Mouse (Mus musculus): ENCODE measurements around the gene Exosc2.
A peak's percentile ranks its signal among the peaks of the same experiment; 100 is the strongest.
"Not testable (repeated sequence)": the region's sequence is repeated elsewhere in the genome, so short reads cannot be mapped to it uniquely, and the experiment has no call there.

Gene Exosc2

DNA sequence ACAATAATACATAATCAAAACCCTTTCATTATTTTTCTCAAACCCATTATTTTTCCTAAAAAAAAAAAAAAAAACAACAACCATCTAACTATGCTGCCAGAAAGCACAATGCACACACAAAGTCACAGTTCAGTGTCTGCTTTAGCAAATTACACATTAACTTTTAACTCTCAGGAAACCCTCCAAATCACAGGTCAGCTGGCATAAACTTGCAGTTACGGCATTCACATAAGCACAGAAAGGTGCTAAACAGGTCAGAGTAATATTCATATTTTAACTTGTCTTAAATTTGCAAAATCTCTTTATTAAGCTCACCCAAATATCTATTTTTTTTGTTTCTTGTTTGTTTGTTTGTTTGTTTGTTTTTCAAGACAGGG is 6.7 kb upstream of the Exosc2 start:
- DNase-seq (ENCODE audit: low read depth in 1 of 2, low spot score in 2 of 2) = no peak

DNA sequence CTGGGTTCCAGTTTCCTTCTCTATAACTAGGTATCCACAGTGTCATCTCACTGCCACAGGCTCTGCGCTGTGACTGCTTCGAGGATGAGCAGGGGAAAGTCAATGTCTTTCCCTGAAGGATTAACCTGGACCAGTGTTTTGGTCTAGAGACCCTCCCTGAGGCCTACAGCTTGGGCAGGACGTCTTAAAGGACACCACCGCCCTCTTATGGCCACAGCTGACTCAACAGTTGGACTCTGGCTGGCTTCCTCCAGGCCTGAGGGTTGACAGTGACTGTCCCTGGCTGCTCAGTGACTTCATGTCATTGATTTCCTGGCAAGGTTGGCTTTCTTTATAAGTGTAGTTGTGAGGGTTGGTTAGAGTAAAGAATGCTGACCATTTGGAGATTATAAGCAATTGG is 3.2 kb upstream of the Exosc2 start:
- no peak for DNase-seq (ENCODE audit: low read depth in 1 of 2, low spot score in 2 of 2)

DNA sequence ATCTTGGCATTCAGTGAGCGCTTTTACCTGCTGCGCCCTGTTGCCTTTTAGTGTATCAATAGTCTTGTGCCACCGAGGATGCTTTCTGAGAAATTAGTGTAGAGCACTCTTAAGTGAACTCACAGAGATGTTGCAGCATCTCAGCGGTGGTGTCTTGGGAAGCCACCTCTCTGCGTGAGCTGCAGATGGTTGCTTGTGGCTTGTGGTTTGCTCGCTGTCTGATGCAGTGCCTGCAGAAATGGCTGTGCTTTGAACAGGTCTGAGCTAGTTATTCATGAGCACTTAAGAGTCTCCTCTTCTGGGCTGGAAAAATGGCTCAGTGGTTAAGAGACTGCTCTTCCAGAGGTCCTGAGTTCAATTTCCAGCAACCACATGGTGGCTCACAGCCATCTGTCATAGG is 8.1 kb downstream of the Exosc2 start:
- no peak for DNase-seq (ENCODE audit: low read depth in 1 of 2, low spot score in 2 of 2)

DNA sequence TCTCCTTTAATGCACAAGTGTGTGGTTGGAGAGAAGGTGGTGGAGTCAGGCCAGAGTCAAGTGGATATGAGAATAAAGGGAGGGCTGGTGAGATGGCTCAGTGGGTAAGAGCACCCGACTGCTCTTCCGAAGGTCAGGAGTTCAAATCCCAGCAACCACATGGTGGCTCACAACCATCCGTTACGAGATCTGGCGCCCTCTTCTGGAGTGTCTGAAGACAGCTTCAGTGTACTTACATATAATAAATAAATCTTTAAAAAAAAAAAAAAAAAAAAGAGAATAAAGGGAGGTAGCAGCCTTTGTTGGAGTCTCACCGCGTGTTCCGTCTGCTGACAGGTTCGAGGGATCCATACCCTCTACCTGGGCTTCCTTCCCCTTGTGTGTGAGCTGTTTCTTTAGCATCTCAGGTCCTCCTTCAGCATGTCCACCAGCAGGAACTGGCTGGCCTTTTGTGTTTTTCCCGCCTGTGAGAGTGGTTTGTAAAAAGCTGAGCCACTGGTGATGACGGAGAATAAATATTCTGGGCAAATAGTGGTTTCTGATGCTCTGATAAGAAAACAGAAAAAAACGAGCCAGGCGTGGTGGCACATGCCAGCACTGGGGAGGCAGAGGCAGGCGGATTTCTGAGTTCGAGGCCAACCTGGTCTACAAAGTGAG is 10.7 kb downstream of the Exosc2 start:
- not testable (repeated sequence) for DNase-seq (ENCODE audit: low read depth in 1 of 2, low spot score in 2 of 2)

GRCm38 (mm10) chr2:31681731-31682235 is 11.3 kb downstream of the Exosc2 start:
- DNase-seq (ENCODE audit: low read depth in 1 of 2, low spot score in 2 of 2) = no peak

DNA sequence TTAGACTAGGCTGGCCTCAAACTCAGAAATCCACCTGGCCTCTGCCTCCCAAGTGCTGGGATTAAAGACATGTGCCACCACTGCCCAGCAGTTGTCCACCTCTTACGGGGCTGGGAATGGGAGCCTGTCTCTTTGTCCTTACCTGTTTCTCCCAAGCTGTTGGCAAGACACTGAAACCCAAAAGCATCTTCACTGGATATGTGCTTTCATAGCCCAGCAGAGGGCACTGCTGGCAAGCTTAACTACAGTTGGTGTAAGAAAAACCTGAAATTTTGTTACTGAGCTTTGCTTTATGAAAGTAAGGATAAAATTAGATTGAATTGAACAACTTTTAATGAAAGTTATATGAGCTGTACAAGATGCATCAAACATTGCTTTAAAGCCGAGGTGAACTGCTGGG is 13.2 kb downstream of the Exosc2 start:
- no peak for DNase-seq (ENCODE audit: low read depth in 1 of 2, low spot score in 2 of 2)

GRCm38 (mm10) chr2:31688074-31688925 is 17.8 kb downstream of the Exosc2 start, which contains the start of gene Abl1:
TSS of gene Abl1 (plus strand) at chr2:31688376.
- peak; percentile 86 to 87 for DNase-seq (ENCODE audit: low read depth in 1 of 2, low spot score in 2 of 2)

- no peak for DNase-seq (ENCODE audit: low read depth in 1 of 2, low spot score in 2 of 2)
These were observed 18.5 kb downstream of the Exosc2 start for GRCm38 (mm10) chr2:31689045-31689444.

- DNase-seq (ENCODE audit: low read depth in 1 of 2, low spot score in 2 of 2) = no peak
These were observed 19.5 kb downstream of the Exosc2 start for GRCm38 (mm10) chr2:31690063-31690462.

DNA sequence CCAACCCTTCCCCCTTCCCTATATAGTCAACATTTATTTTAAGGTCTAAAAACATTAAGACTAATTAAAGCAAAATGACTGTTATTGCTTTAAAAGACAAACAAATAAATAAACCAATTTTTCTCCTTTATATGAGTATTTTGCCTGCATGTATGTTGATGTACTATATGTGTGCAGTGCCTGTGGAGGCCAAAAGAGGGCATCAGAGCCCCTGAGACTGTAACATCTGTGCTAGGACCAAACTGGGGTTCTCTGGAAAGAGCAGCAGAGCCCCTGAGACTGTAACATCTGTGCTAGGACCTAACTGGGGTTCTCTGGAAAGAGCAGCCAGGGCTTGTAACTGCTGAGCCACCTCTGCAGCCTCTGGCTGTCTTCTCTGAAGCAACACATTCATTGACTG is 27.7 kb downstream of the Exosc2 start:
- DNase-seq (ENCODE audit: low read depth in 1 of 2, low spot score in 2 of 2) = no peak

DNA sequence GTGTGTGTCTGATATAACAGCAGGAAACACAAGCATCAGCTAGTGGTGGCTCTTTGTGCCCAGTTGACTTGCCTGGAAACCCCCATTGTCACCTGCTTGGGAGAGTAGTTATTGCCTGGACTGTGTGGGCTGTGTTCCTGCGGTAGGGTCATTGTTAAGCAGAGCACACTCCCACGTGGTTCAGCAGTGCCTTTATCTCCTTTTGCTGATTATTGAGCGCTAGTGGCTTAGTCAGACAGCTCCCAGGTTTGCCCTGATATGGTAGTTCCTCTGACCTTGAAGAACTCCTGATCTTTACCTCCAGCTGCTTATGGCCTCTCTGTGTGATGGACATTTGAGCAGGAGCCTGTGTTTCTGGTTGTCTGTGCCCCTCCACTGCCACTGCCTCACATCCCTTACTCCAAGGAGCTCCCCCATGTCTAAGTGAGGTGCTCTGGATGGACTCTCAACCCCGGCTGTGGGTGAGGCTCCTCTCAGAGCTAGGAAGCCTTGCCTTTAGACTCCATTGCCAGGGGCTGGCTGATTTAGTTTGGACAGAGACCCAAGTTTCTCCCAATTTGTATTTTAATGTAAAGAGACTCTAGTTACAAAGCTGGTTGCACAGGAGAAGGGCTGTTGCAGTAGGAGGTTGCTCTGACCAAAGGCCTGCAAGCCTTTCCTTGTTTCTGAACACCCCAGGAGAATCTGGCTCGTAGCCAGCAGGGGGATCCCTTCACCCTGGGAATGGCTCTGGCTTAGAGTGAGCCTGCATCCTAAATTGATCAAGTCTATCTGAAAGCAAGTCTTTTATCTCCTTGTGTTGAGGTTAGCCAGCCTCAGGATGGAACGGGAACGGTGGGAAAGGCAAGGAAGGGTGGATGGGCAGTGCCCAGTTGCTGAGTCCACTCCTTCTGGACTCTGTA is 30.3 kb downstream of the Exosc2 start:
- DNase-seq (ENCODE audit: low read depth in 1 of 2, low spot score in 2 of 2) = no peak

- no peak for DNase-seq (ENCODE audit: low read depth in 1 of 2, low spot score in 2 of 2)
These were observed 32.7 kb downstream of the Exosc2 start for GRCm38 (mm10) chr2:31703226-31703625.

DNA sequence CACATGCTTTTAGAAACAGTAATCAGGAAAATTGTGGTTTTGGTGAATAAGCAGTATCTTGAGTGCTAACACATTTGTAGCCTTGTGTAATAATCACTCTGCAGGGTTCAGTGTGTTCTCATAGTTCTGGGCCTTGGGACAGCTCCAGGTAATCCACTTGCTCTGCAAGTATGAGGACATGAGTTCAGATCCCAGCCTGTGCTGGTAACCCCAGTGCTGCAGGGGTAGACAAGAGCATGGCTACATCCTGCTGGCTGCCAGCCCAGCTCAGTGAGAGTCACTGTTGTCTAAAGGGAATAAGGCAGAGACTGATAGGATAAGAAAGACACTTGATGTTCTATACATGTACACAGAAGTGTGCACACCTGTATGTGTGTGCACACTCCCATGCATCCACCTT is 35.4 kb downstream of the Exosc2 start:
- no peak for DNase-seq (ENCODE audit: low read depth in 1 of 2, low spot score in 2 of 2)

DNA sequence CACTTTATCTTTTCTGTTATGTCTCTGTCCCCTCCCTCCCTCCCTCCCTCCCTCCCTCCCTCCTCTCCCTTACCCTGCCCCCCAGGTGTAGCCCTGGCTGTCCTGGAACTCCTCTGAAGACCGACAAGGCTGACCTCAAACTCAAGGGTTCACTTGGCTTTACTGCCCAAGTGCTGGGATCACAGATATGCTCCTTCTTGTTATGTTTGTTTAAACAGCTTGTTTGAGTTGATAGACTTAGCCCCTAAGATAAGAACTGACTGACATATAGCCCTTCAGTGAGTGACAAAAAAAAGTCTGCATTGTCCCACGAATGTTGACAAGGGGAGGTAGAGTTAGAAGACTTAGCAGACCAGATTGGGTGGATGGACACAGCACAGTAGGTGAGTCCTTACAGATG is 36.0 kb downstream of the Exosc2 start:
- DNase-seq (ENCODE audit: low read depth in 1 of 2, low spot score in 2 of 2) = no peak

DNA sequence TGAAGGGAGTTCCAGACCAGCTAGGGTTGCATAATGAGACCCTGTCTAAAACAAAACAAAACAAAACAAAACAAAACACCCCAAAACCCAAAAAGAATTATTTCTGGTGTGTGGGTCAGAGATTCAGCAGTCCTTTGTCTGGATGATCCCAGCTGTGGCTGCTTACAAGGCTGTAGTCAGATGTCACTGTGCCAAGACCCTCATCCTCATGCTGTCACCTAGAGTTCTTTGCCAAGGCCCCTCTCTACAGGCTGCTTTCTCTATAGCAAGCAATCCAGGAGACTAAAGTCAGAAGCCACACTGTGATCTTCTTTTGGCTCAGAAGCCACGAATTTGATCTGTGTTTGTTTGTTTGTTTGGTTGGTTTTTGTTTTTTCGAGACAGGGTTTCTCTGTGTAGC is 42.2 kb downstream of the Exosc2 start:
- no peak for DNase-seq (ENCODE audit: low read depth in 1 of 2, low spot score in 2 of 2)

- DNase-seq (ENCODE audit: low read depth in 1 of 2, low spot score in 2 of 2) = no peak
These were observed 43.3 kb downstream of the Exosc2 start for GRCm38 (mm10) chr2:31713813-31714212.

DNA sequence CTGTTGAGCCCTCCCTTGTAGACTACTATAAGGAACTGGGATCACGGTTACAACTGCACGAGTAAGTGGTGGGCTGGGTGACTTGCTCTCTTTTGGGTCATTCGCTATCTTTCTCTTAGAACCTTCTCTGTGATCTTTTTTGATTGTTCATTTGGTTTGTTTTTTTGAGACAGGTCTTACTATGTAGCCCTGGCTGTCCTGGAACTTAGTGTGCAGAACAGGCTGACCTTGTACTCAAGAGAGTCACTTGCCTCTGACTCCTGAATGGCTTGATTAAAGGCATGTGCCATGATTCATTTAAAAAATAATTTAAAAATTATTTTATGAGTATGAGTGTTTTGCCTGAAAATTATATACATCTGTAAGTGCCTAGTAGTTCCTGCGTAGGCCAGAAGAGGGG is 44.3 kb downstream of the Exosc2 start:
- no peak for DNase-seq (ENCODE audit: low read depth in 1 of 2, low spot score in 2 of 2)

DNA sequence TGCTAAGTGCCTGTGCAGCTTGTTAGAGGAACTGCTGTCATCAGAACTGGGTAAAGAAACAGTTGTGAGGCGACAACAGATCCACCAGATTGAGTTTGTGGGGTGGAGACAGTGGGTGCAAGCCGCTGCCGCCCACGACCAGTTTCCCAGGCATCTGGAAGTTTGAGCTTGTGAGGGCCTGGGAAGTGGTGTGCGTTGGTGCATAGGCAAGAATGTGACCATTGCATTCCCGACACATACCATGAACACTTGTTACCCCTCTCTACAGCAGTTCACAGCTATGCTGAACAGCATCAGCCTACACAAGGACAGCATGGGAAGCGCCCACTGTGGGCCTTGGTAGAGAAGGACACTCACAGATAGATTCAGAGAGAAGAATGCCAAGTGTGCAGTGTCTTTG is 45.5 kb downstream of the Exosc2 start:
- DNase-seq (ENCODE audit: low read depth in 1 of 2, low spot score in 2 of 2) = no peak

GRCm38 (mm10) chr2:31719202-31719880 is 48.8 kb downstream of the Exosc2 start:
- no peak for DNase-seq (ENCODE audit: low read depth in 1 of 2, low spot score in 2 of 2)

GRCm38 (mm10) chr2:31719944-31720343 is 49.4 kb downstream of the Exosc2 start:
- DNase-seq (ENCODE audit: low read depth in 1 of 2, low spot score in 2 of 2) = no peak

DNA sequence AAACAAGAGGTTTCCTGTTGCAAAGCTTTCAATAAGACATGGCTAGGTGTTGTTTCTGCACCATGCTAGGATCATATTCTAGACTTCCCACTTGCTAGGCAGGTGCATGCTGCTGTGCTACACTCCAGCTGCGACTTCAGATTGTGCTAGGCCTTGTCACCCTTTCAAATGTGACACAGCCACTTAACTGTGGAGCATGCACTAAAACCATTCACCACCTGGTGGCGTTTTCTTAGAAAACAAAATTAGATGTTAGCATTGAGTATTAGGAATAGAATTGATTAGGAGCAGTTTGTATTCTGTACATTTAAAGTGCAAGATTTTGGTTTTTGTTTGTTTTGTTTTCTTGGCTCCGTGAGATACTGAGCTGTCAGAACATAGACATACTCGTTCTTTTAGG is 50.3 kb downstream of the Exosc2 start:
- no peak for DNase-seq (ENCODE audit: low read depth in 1 of 2, low spot score in 2 of 2)
